Mouse (Mus musculus): ENCODE measurements around the gene Ranbp9. TPM values are rescaled to one million over a fixed set of nuclear protein-coding genes. Genes with fewer than 3 reads are reported as not detected.
A peak's percentile ranks its signal among the peaks of the same experiment; 100 is the strongest.

The Ranbp9 gene
- polyA plus RNA-seq, 1 experiment from 2014 or later, result 13.7 TPM

DNA sequence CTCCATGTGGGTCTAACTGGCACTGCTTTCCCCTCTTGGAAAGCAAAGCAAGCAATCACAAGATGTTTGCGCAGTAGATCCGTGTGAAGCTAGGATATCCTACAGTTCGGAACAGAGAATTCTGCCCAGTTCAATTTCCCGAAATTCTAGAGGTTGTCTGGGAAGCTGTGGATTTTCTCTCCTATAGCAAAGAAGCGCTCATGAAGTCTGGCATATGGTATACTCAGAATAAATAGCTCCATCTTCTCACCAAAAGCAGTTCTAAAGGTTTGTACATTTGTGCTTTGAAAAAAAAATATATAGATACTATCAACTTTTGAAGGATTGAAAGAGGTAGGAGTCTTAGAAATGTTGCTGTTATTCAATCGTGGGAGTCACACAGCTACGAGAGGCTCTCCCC lies 14.6 kb upstream of the Ranbp9 start:
- no peaks in the 10 kb centered on the region for H3K27me3 ChIP-seq (ENCODE audit: control insufficient read depth, insufficient read depth, low read length)
- H3K36me3 ChIP-seq (ENCODE audit: control insufficient read depth, insufficient read depth, low read length), result no peaks in the 10 kb centered on the region
- no peak for ATAC-seq (ENCODE audit: insufficient number of reproducible peaks, insufficient read depth, low FRiP score, low read depth)
- no peak overlapping the region for H3K9ac ChIP-seq (ENCODE audit: low read length)
- H3K4me2 ChIP-seq (ENCODE audit: low read length), result no peak overlapping the region
- H3K9me3 ChIP-seq (ENCODE audit: control insufficient read depth, low read length), result peaks cover 5% of the 10 kb centered on the region; the same call in 1 of the 2 replicates
- 93% methylated on average over 7 of the region's 7 CpGs for WGBS
- no peak overlapping the region for H3K27ac ChIP-seq (replicated peaks in 1 of 2; ENCODE audit: control insufficient read depth in 1 of 2, insufficient read depth in 1 of 2, low read depth in 2 of 2, low read length in 2 of 2)
- H3K4me1 ChIP-seq (ENCODE audit: control insufficient read depth in 2 of 2, insufficient read depth in 2 of 2, low read length in 2 of 2), result no peaks in the 10 kb centered on the region
- H3K4me3 ChIP-seq (ENCODE audit: control insufficient read depth in 1 of 2, insufficient read depth in 1 of 2, low read depth in 1 of 2, low read length in 2 of 2), result no peak overlapping the region

DNA sequence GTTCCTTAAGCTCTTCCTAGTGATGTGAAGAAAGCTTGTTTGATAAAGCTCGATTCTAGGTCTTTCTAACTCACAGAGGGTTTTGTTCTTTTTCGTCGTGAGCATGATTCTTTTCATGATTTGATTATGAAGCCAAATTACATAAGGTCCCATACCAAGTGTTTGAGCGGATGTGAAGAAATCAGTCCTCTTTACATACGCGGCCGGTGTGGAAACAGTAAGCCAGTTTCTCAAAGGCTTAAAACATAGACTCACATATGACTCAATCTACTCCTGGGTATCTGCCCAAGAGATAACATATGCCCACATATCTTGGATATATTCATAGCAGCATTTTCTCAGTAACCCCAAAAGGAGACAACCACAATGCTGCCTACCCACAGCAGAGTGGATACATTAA lies 12.6 kb upstream of the Ranbp9 start:
- no peak for ATAC-seq (ENCODE audit: insufficient number of reproducible peaks, insufficient read depth, low FRiP score, low read depth)
- no peaks in the 10 kb centered on the region for H3K27me3 ChIP-seq (ENCODE audit: control insufficient read depth, insufficient read depth, low read length)
- H3K9ac ChIP-seq (ENCODE audit: low read length), result no peak overlapping the region
- 84% methylated on average over 7 of the region's 7 CpGs for WGBS
- H3K36me3 ChIP-seq (ENCODE audit: control insufficient read depth, insufficient read depth, low read length), result no peaks in the 10 kb centered on the region
- H3K4me1 ChIP-seq (ENCODE audit: control insufficient read depth in 2 of 2, insufficient read depth in 2 of 2, low read length in 2 of 2), result no peaks in the 10 kb centered on the region
- no peak overlapping the region for H3K4me2 ChIP-seq (ENCODE audit: low read length)
- peaks cover 5% of the 10 kb centered on the region; the same call in 1 of the 2 replicates for H3K9me3 ChIP-seq (ENCODE audit: control insufficient read depth, low read length)
- no peak overlapping the region for H3K27ac ChIP-seq (replicated peaks in 1 of 2; ENCODE audit: control insufficient read depth in 1 of 2, insufficient read depth in 1 of 2, low read depth in 2 of 2, low read length in 2 of 2)
- H3K4me3 ChIP-seq (ENCODE audit: control insufficient read depth in 1 of 2, insufficient read depth in 1 of 2, low read depth in 1 of 2, low read length in 2 of 2), result no peak overlapping the region

DNA sequence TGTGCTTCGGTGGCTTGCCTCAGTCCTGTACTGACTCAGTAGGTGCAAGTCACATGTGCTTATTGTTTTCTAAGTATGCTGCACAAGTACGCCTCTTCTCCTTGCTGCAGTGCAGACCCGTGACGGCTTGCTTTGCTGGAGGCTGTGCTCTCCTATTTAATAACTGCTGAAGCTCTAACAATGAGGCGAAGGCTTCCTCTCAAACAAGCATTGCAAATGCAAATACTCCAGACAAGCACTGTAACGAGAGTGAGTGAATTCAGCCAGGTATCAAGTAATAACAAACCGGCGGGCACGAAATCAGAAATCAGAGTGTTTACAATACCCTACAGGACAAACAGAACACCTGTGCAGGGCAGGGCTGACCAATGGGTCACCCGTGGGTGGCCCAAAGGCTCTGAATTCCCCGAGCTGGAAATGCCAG lies 12.0 kb upstream of the Ranbp9 start:
- no peak for ATAC-seq (ENCODE audit: insufficient number of reproducible peaks, insufficient read depth, low FRiP score, low read depth)
- Histone ChIP-seq H3K4me3 (ENCODE audit: control insufficient read depth in 1 of 2, insufficient read depth in 1 of 2, low read depth in 1 of 2, low read length in 2 of 2) (no peak overlapping the region), H3K27ac (replicated peaks in 1 of 2; ENCODE audit: control insufficient read depth in 1 of 2, insufficient read depth in 1 of 2, low read depth in 2 of 2, low read length in 2 of 2) (no peak overlapping the region), H3K27me3 (ENCODE audit: control insufficient read depth, insufficient read depth, low read length) (no peaks in the 10 kb centered on the region), H3K4me2 (ENCODE audit: low read length) (no peak overlapping the region), H3K4me1 (ENCODE audit: control insufficient read depth in 2 of 2, insufficient read depth in 2 of 2, low read length in 2 of 2) (no peaks in the 10 kb centered on the region), H3K9me3 (ENCODE audit: control insufficient read depth, low read length) (peaks cover 5% of the 10 kb centered on the region; the same call in 1 of the 2 replicates), H3K36me3 (ENCODE audit: control insufficient read depth, insufficient read depth, low read length) (no peaks in the 10 kb centered on the region), H3K9ac (ENCODE audit: low read length) (no peak overlapping the region)
- 68% methylated on average over 11 of the region's 11 CpGs for WGBS

DNA sequence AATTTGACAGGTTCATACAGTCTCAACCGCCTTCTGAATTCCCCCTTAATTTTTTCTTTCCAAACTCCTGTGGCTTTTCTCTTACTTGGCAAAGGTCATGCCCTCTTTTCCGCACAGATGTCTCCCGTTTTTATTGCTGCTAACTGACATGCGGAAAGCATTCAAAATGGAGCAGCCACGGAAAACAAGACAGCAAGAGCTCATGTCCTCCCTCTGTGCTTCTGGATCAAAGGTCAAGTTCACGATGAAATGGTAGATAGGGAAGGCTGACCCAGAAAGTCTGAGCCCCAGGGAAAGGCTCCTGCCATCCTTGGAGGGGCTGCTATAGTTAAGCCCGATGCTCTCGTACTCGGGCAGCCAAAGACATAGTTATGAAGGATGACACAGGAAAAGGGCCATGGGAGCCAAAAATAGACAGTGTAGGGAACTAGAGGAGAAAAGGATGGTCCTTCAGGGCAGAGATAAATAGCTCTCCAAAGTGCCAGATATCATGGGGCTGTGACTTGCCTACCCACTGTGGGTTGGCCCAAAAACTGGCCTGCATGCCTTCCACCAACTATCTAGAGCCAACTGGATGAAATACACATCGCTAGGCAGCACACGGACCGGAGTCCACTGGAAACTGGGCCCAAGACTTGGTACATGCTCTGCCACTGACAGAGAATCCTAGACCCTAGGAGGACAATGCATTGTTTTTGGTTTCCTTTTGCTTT lies 5.6 kb upstream of the Ranbp9 start:
- 64% methylated on average over 12 of the region's 12 CpGs for WGBS
- Histone ChIP-seq H3K27ac (replicated peaks in 1 of 2; ENCODE audit: control insufficient read depth in 1 of 2, insufficient read depth in 1 of 2, low read depth in 2 of 2, low read length in 2 of 2) (no peak overlapping the region), H3K9ac (ENCODE audit: low read length) (no peak overlapping the region), H3K9me3 (ENCODE audit: control insufficient read depth, low read length) (no peaks in the 10 kb centered on the region), H3K36me3 (ENCODE audit: control insufficient read depth, insufficient read depth, low read length) (no peaks in the 10 kb centered on the region), H3K4me2 (ENCODE audit: low read length) (no peak overlapping the region), H3K4me3 (ENCODE audit: control insufficient read depth in 1 of 2, insufficient read depth in 1 of 2, low read depth in 1 of 2, low read length in 2 of 2) (no peak overlapping the region), H3K4me1 (ENCODE audit: control insufficient read depth in 2 of 2, insufficient read depth in 2 of 2, low read length in 2 of 2) (peaks cover 2 to 5% of the 10 kb centered on the region in 2 experiments; a peak in 2 of 4 replicates), H3K27me3 (ENCODE audit: control insufficient read depth, insufficient read depth, low read length) (no peaks in the 10 kb centered on the region)
- ATAC-seq (ENCODE audit: insufficient number of reproducible peaks, insufficient read depth, low FRiP score, low read depth), result no peak

DNA sequence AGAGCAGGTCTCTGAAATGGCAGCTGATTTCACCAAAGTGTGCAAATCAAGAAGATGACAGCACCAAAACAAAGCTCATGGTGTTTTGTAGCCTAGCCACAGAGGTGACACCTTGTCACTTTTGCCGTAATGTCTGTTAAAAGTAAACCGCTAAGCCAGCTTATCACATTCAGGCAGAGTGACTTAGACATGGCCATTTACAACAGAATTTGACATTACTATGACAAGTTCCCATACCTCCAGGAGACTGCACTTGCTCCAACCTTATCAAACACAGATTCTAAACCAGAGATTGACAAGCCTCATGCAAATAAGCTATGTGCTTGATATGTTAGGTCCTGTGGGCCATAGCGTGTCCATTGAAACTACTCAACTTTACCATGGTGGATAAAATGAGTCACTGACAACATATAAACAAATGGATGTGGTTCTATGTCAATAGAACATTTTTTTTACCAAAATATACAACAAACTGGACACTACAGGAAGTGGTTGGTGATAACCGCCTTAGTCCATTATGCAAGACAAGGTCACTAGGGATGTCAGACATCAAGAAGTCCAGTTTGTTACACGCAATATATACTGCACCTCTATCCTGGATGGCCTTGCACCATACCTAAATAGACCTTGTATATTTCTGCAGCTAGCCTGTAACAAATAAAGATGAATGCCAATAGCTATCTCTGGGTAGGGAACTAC lies 4.3 kb upstream of the Ranbp9 start:
- 82% methylated on average over 5 of the region's 5 CpGs for WGBS
- Histone ChIP-seq H3K9me3 (ENCODE audit: control insufficient read depth, low read length) (no peaks in the 10 kb centered on the region), H3K4me2 (ENCODE audit: low read length) (no peak overlapping the region), H3K27me3 (ENCODE audit: control insufficient read depth, insufficient read depth, low read length) (no peaks in the 10 kb centered on the region), H3K27ac (replicated peaks in 1 of 2; ENCODE audit: control insufficient read depth in 1 of 2, insufficient read depth in 1 of 2, low read depth in 2 of 2, low read length in 2 of 2) (no peak overlapping the region), H3K36me3 (ENCODE audit: control insufficient read depth, insufficient read depth, low read length) (no peaks in the 10 kb centered on the region), H3K4me1 (ENCODE audit: control insufficient read depth in 2 of 2, insufficient read depth in 2 of 2, low read length in 2 of 2) (peaks cover 2 to 5% of the 10 kb centered on the region in 2 experiments; a peak in 2 of 4 replicates), H3K4me3 (ENCODE audit: control insufficient read depth in 1 of 2, insufficient read depth in 1 of 2, low read depth in 1 of 2, low read length in 2 of 2) (no peak overlapping the region), H3K9ac (ENCODE audit: low read length) (no peak overlapping the region)
- no peak for ATAC-seq (ENCODE audit: insufficient number of reproducible peaks, insufficient read depth, low FRiP score, low read depth)

DNA sequence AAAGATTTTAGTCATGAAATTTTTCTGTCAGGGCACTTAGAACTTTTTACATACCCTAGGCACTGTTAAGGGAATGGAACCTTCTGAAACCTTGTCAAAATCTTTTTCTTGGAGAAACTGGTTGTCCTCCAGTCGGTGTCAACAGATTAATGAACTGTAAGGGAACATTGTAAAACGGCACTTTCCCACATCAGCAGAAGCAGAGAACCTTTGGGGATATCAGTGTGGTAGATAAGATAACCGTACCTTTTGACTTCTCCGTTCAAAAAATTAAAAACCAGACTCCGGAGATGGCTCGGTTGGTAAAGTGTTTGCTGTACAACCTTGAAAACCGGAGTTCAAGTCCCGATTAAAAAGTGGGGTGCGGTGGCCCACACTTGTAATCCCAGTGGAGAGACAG lies 1.7 kb upstream of the Ranbp9 start:
- Histone ChIP-seq H3K4me2 (ENCODE audit: low read length) (no peak overlapping the region), H3K4me1 (ENCODE audit: control insufficient read depth in 2 of 2, insufficient read depth in 2 of 2, low read length in 2 of 2) (peaks cover 3 to 14% of the 10 kb centered on the region in 2 experiments; a peak in 3 of 4 replicates), H3K27me3 (ENCODE audit: control insufficient read depth, insufficient read depth, low read length) (no peaks in the 10 kb centered on the region), H3K4me3 (ENCODE audit: control insufficient read depth in 1 of 2, insufficient read depth in 1 of 2, low read depth in 1 of 2, low read length in 2 of 2) (no peak overlapping the region), H3K27ac (replicated peaks in 1 of 2; ENCODE audit: control insufficient read depth in 1 of 2, insufficient read depth in 1 of 2, low read depth in 2 of 2, low read length in 2 of 2) (no peak overlapping the region), H3K9me3 (ENCODE audit: control insufficient read depth, low read length) (no peaks in the 10 kb centered on the region), H3K9ac (ENCODE audit: low read length) (no peak overlapping the region), H3K36me3 (ENCODE audit: control insufficient read depth, insufficient read depth, low read length) (no peaks in the 10 kb centered on the region)
- ATAC-seq (ENCODE audit: insufficient number of reproducible peaks, insufficient read depth, low FRiP score, low read depth), result no peak
- WGBS, result 44% methylated on average over 9 of the region's 9 CpGs

DNA sequence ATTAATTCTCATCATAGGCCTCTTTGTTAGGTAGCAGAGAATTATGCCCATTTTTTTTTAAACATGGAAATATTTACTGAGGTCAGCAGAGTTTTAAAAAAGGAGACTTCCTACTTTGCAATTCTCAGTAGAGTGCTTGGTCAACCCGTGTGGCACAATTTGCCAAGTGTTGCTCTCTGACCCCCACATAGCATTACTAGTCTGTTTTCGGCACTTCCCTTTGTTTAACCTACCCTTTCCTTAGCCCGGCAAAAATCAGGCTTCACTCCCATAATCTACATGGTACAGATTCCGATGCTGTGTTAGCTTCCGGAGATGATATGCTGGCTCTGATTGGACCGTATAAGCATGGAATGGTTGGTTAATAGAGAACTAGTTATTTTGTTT lies 770 bp upstream of the Ranbp9 start:
- Histone ChIP-seq H3K4me2 (ENCODE audit: low read length) (peak overlapping the region; percentile 68), H3K4me3 (ENCODE audit: control insufficient read depth in 1 of 2, insufficient read depth in 1 of 2, low read depth in 1 of 2, low read length in 2 of 2) (peak overlapping the region; percentile 98 to 99), H3K9me3 (ENCODE audit: control insufficient read depth, low read length) (no peaks in the 10 kb centered on the region), H3K9ac (ENCODE audit: low read length) (peak overlapping the region; percentile 99), H3K36me3 (ENCODE audit: control insufficient read depth, insufficient read depth, low read length) (no peaks in the 10 kb centered on the region), H3K27me3 (ENCODE audit: control insufficient read depth, insufficient read depth, low read length) (no peaks in the 10 kb centered on the region), H3K4me1 (ENCODE audit: control insufficient read depth in 2 of 2, insufficient read depth in 2 of 2, low read length in 2 of 2) (peaks cover 3 to 18% of the 10 kb centered on the region in 2 experiments; a peak in 3 of 4 replicates), H3K27ac (replicated peaks in 1 of 2; ENCODE audit: control insufficient read depth in 1 of 2, insufficient read depth in 1 of 2, low read depth in 2 of 2, low read length in 2 of 2) (peak overlapping the region; percentile 99)
- WGBS, result 52% methylated on average over 6 of the region's 6 CpGs
- no peak for ATAC-seq (ENCODE audit: insufficient number of reproducible peaks, insufficient read depth, low FRiP score, low read depth)
